Mouse (Mus musculus): ENCODE data around the gene Cdk4. TPM values are rescaled to one million over a fixed set of nuclear protein-coding genes. Genes with fewer than 3 reads are reported as not detected.

The Cdk4 gene
- polyA plus RNA-seq, 1 experiment from 2014 or later: 743 TPM

DNA sequence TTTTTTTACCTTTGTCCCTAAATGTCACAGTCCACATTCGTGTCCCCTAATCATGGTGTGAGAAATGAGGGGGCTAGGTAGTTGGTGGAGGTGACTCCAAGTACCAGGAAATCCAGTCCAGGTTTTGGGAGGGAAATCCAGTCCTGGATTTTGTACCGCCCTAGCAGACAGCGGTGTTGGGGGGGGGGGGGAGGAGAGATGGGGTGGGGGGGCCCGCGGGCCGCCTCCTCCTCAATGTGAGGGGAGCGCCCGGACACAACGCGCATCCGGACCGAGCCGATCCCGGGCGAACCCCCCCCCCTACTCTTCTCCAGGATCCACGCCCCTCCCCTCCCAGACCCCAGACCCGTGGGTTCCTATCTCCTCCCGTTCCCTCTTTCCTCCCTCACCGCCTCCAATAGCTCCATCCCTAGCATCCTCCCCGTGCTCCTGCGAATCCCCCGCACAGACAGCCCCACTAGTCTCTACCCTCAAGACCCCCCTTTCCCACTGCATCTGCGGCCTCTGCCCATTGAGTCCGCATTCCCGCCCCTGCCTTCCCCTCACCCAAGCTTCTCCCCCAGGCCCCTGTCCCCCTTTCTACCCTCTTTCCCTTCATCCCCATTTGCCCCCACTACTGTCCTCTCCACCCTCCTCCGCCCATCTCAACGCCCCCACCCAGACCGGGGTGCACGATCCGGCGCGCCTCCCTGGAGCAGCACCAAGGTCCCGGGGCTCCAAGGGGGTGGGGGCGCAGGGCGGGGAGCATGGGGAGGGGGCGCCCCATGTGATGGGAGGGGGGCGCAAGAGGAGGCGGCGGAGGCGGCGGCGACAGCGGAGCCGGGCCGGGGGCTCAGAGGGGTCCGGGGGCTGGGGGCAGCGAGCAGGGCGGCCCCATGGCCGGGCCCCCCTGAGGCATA, 15.6 kb downstream of the Cdk4 start:
- WGBS: under 1% methylated on average over 31 of the region's 49 CpGs
- Histone ChIP-seq H3K27me3 (no peaks in the 10 kb centered on the region), H3K4me2 (peak overlapping the region; percentile 94), H3K4me3 (peak overlapping the region; percentile 91), H3K9ac (peak overlapping the region; percentile 90), H3K36me3 (peaks cover 11% of the 10 kb centered on the region; the same call in 1 of the 2 replicates), H3K27ac (replicated peaks) (peak overlapping the region; percentile 93), H3K4me1 (replicated peaks) (peaks cover 58% of the 10 kb centered on the region), H3K9me3 (no peaks in the 10 kb centered on the region)
- ATAC-seq (ENCODE audit: low FRiP score, low read depth): peak; percentile 81

GRCm38 (mm10) chr10:127079665-127080391, 16.5 kb downstream of the Cdk4 start:
- peak overlapping the region; percentile 94 for H3K4me2 ChIP-seq
- H3K4me3 ChIP-seq: peak overlapping the region; percentile 91
- ATAC-seq (ENCODE audit: low FRiP score, low read depth): no peak
- peak overlapping the region; percentile 93 for H3K27ac ChIP-seq (replicated peaks)
- H3K36me3 ChIP-seq: peaks cover 20% of the 10 kb centered on the region
- H3K4me1 ChIP-seq (replicated peaks): peaks cover 58% of the 10 kb centered on the region
- H3K9me3 ChIP-seq: no peaks in the 10 kb centered on the region
- H3K9ac ChIP-seq: peak overlapping the region; percentile 90
- no peaks in the 10 kb centered on the region for H3K27me3 ChIP-seq
- 1% methylated on average over 50 of the region's 70 CpGs for WGBS

GRCm38 (mm10) chr10:127080901-127081780, 17.8 kb downstream of the Cdk4 start:
- ATAC-seq (ENCODE audit: low FRiP score, low read depth): no peak
- no peaks in the 10 kb centered on the region for H3K27me3 ChIP-seq
- peak overlapping the region; percentile 90 for H3K9ac ChIP-seq
- 1% methylated on average over 48 of the region's 48 CpGs for WGBS
- peak overlapping the region; percentile 91 for H3K4me3 ChIP-seq
- H3K4me1 ChIP-seq (replicated peaks): peaks cover 56% of the 10 kb centered on the region
- H3K9me3 ChIP-seq: no peaks in the 10 kb centered on the region
- H3K4me2 ChIP-seq: peak overlapping the region; percentile 94
- peak overlapping the region; percentile 36; the same call in 1 of the 2 replicates for H3K27ac ChIP-seq (replicated peaks)
- H3K36me3 ChIP-seq: peaks cover 26% of the 10 kb centered on the region

GRCm38 (mm10) chr10:127081996-127082620, 18.8 kb downstream of the Cdk4 start:
- Histone ChIP-seq H3K36me3 (peaks cover 28% of the 10 kb centered on the region), H3K9ac (0 out of 2 replicates have a peak overlapping the region, but pooled peaks have one; percentile 90), H3K4me3 (peak overlapping the region; percentile 91), H3K27ac (replicated peaks) (no peak overlapping the region), H3K4me2 (peak overlapping the region; percentile 94), H3K4me1 (replicated peaks) (peaks cover 52% of the 10 kb centered on the region), H3K27me3 (peaks cover 3% of the 10 kb centered on the region), H3K9me3 (no peaks in the 10 kb centered on the region)
- ATAC-seq (ENCODE audit: low FRiP score, low read depth): no peak
- WGBS: 27% methylated on average over 8 of the region's 8 CpGs

DNA sequence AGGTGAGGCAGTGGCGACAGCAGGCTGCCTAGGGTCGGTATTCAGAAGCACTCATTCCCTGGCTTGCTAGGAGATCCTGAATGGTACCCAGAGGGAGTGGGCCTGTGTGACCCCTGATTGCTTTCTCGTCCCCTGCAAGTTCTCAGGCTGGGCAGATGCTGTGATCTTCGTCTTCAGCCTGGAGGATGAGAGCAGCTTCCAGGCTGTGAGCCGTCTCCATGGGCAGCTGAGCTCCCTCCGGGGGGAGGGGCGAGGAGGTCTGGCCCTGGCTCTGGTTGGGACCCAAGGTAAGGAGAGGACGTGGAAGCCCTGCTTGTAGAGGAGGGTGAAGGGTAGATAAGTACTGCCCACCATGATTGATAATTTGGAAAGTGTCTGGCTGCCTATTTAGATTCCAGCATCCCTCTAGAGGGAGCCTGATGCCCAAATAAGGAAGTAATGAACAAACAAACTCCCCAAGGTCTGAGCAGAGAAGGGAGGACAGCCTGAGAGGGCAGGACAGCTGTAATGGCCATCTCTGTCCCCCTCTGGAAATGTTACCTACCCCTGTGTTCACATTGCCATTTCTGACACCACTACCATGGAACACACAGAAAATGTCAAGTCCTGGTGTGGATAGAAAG, 20.1 kb downstream of the Cdk4 start:
- Histone ChIP-seq H3K36me3 (peaks cover 41% of the 10 kb centered on the region), H3K4me3 (no peak overlapping the region), H3K9me3 (no peaks in the 10 kb centered on the region), H3K4me2 (no peak overlapping the region), H3K9ac (no peak overlapping the region), H3K27me3 (peaks cover 16% of the 10 kb centered on the region), H3K27ac (replicated peaks) (no peak overlapping the region), H3K4me1 (replicated peaks) (peaks cover 39% of the 10 kb centered on the region)
- WGBS: 30% methylated on average over 8 of the region's 8 CpGs
- ATAC-seq (ENCODE audit: low FRiP score, low read depth): no peak

- no peak overlapping the region for H3K4me2 ChIP-seq
- no peak for ATAC-seq (ENCODE audit: low FRiP score, low read depth)
- peaks cover 20% of the 10 kb centered on the region for H3K27me3 ChIP-seq
- peaks cover 44% of the 10 kb centered on the region for H3K36me3 ChIP-seq
- no peaks in the 10 kb centered on the region for H3K9me3 ChIP-seq
- H3K4me3 ChIP-seq: no peak overlapping the region
- H3K4me1 ChIP-seq (replicated peaks): peaks cover 37% of the 10 kb centered on the region
- H3K27ac ChIP-seq (replicated peaks): no peak overlapping the region
- no peak overlapping the region for H3K9ac ChIP-seq
- 56% methylated on average over 5 of the region's 5 CpGs for WGBS
Observed at GRCm38 (mm10) chr10:127083915-127084306, 20.6 kb downstream of the Cdk4 start.

DNA sequence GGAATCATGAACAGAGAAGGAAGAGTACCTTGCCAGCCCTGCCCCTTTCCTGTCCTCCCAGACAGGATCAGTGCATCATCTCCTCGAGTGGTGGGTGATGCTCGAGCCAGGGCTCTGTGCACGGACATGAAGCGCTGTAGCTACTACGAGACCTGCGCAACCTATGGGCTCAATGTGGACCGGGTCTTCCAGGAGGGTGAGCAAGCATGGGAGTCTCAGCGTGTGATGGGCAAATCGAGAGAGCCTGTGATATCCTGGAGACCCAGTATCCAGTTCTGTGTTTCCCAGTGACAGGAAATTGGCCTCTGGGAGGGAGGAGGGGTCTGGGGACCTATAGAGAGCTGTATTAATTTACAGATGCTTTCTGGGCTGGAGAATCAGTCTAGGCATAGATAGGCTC, 21.7 kb downstream of the Cdk4 start:
- Histone ChIP-seq H3K4me2 (no peak overlapping the region), H3K36me3 (peaks cover 45% of the 10 kb centered on the region), H3K27ac (replicated peaks) (no peak overlapping the region), H3K27me3 (peaks cover 31% of the 10 kb centered on the region), H3K4me3 (no peak overlapping the region), H3K9me3 (no peaks in the 10 kb centered on the region), H3K4me1 (replicated peaks) (peaks cover 33% of the 10 kb centered on the region), H3K9ac (no peak overlapping the region)
- no peak for ATAC-seq (ENCODE audit: low FRiP score, low read depth)
- 85% methylated on average over 9 of the region's 9 CpGs for WGBS

GRCm38 (mm10) chr10:127085633-127086032, 22.3 kb downstream of the Cdk4 start:
- H3K4me1 ChIP-seq (replicated peaks): peaks cover 32% of the 10 kb centered on the region
- H3K4me3 ChIP-seq: no peak overlapping the region
- H3K9me3 ChIP-seq: no peaks in the 10 kb centered on the region
- no peak overlapping the region for H3K9ac ChIP-seq
- no peak for ATAC-seq (ENCODE audit: low FRiP score, low read depth)
- WGBS: 69% methylated on average over 6 of the region's 6 CpGs
- no peak overlapping the region for H3K27ac ChIP-seq (replicated peaks)
- peaks cover 37% of the 10 kb centered on the region for H3K27me3 ChIP-seq
- peaks cover 49% of the 10 kb centered on the region for H3K36me3 ChIP-seq
- H3K4me2 ChIP-seq: no peak overlapping the region

- Histone ChIP-seq H3K9me3 (no peaks in the 10 kb centered on the region), H3K27ac (replicated peaks) (no peak overlapping the region), H3K4me1 (replicated peaks) (peaks cover 32% of the 10 kb centered on the region), H3K9ac (no peak overlapping the region), H3K36me3 (peaks cover 24% of the 10 kb centered on the region), H3K27me3 (peaks cover 51% of the 10 kb centered on the region), H3K4me3 (peak overlapping the region; percentile 18), H3K4me2 (peak overlapping the region; percentile 44)
- WGBS: 16% methylated on average over 57 of the region's 57 CpGs
- ATAC-seq (ENCODE audit: low FRiP score, low read depth): no peak
Observed at GRCm38 (mm10) chr10:127090560-127091411, 27.5 kb downstream of the Cdk4 start.
